Mouse (Mus musculus) bone marrow, adult 2 months (tissue): ENCODE results near the gene Ramp3. TPM values are rescaled to one million over a fixed set of nuclear protein-coding genes. Genes with fewer than 3 reads are reported as not detected.

Experiments used
- H3K27ac ChIP-seq: fragments of 200-500 bp; 2 replicates; pipeline ENCODE4 v1.5.1; 2012; ENCODE audit warnings: low read depth, mild to moderate bottlenecking, control low read depth, inconsistent platforms, low read length; ENCODE audit not compliant: control insufficient read depth, poor library complexity, insufficient read depth
- H3K4me1 ChIP-seq: fragments of 200-500 bp; 2 replicates; pipeline ENCODE4 v1.6.1; 2011; ENCODE audit warnings: low read length; ENCODE audit not compliant: control insufficient read depth, insufficient read depth
- H3K4me3 ChIP-seq: fragments of 200-500 bp; replicated peaks from 2 replicates; pipeline ENCODE3; 2011; ENCODE audit warnings: mild to moderate bottlenecking, low read depth, low read length, control low read depth; ENCODE audit not compliant: control insufficient read depth
- CTCF ChIP-seq: fragments of 200-500 bp; IDR thresholded peaks from 2 replicates; pipeline ENCODE4 v1.5.1; 2011; ENCODE audit warnings: low read length, control low read depth; ENCODE audit not compliant: control insufficient read depth, insufficient read depth
- POLR2A ChIP-seq: fragments of 200-500 bp; IDR thresholded peaks from 2 replicates; pipeline ENCODE4 v1.6.1; 2011; ENCODE audit warnings: low read depth, mild to moderate bottlenecking, control low read depth, low read length, borderline replicate concordance; ENCODE audit not compliant: control insufficient read depth
- WGBS: fragments of 180-500 bp; shearing (Covaris S2); methylation state at CpG from one replicate; pipeline ENCODE4 v1.1.7; 2018; 5-methylcytosine and 5-hydroxymethylcytosine counted together
- polyA plus RNA-seq: library from polyadenylated mRNA; stranded (reverse); fragments of >200 nt; gene quantifications from 2 replicates; pipeline ENCODE4 v1.2.4, GENCODE M21; 2011; ENCODE audit warnings: low replicate concordance; ENCODE audit not compliant: missing spikeins, insufficient read depth, insufficient read length

The Ramp3 gene
- polyA plus RNA-seq, 1 experiment, result 2.0 TPM

DNA sequence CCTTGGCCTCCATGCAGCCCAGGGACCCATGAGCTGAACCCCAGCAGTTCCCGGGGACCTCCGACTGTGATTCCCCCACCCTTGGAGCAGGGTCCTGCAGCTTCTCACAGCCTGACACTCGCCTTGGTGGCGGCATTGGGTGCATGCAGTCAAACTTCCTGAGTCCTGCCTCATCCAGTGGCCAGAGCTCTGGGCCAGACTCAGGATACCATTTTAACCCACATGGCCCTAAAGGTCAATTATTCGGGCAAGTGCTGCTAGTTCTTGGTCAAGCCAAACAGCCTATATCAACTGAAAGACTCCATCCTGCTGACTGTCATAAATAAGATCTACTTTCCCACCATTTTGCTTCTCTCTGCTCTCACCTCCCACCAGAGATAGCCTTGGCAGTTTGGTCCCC is 62.4 kb downstream of the Ramp3 start:
- no peaks in the 10 kb centered on the region for H3K4me1 ChIP-seq
- TF ChIP-seq CTCF (no peak), POLR2A (no peak)
- no peak overlapping the region for H3K27ac ChIP-seq
- no peak overlapping the region for H3K4me3 ChIP-seq
- 84% methylated on average over 5 of the region's 5 CpGs for WGBS

DNA sequence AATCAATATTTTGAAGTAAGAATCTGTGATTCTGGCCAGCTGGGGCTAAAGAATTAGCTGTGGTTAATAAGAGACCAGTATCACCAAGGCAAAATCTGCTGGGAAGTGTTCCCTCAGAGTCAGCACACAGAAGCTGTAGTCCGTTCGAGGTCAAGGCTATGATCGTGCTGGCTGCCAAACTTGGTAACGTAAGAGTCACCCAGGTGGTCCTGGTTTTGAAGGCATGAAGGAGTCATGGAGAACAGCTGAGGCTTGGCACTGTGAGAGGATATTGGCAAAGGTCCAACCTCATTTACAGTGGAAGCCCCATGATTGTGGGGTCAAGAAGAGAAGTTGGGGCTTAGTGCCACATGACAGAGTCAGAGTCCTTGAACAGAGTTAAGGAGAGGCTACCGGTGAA is 68.6 kb downstream of the Ramp3 start:
- H3K4me1 ChIP-seq, result no peaks in the 10 kb centered on the region
- 79% methylated on average over 5 of the region's 5 CpGs for WGBS

More for the DNA sequence above, 68.6 kb downstream of the Ramp3 start:
- H3K27ac ChIP-seq, result no peak overlapping the region
- no peak overlapping the region for H3K4me3 ChIP-seq
- TF ChIP-seq POLR2A (no peak), CTCF (no peak)

Other genes with a start within 250 kb of the Ramp3 start
- 659 and 720 TPM in 2 replicates for gene Ppia, start 243.1 kb upstream of the Ramp3 start, polyA plus RNA-seq
- gene H2afv, start 214.1 kb upstream of the Ramp3 start, polyA plus RNA-seq, result 139 and 217 TPM in 2 replicates
- 14.7 and 18.0 TPM in 2 replicates for gene Purb, start 182.6 kb upstream of the Ramp3 start, polyA plus RNA-seq
- gene Myo1g, start 137.6 kb upstream of the Ramp3 start, polyA plus RNA-seq, result 37.2 and 95.8 TPM in 2 replicates
- 37.1 and 52.3 TPM in 2 replicates for gene Ccm2, start 111.6 kb upstream of the Ramp3 start, polyA plus RNA-seq
- gene Nacad, start 52.5 kb upstream of the Ramp3 start, polyA plus RNA-seq, result 6.5 TPM in 1 of 2 replicates, not detected in the other
- gene Tbrg4, start 32.5 kb upstream of the Ramp3 start, polyA plus RNA-seq, result 42.4 and 68.1 TPM in 2 replicates
- not detected in 2 replicates for gene Wap, start 19.9 kb upstream of the Ramp3 start, polyA plus RNA-seq
- gene Gm11983, start 179.1 kb downstream of the Ramp3 start, polyA plus RNA-seq, result not detected in 2 replicates